Mouse (Mus musculus): ENCODE measurements around the gene Dlk2.

DNA sequence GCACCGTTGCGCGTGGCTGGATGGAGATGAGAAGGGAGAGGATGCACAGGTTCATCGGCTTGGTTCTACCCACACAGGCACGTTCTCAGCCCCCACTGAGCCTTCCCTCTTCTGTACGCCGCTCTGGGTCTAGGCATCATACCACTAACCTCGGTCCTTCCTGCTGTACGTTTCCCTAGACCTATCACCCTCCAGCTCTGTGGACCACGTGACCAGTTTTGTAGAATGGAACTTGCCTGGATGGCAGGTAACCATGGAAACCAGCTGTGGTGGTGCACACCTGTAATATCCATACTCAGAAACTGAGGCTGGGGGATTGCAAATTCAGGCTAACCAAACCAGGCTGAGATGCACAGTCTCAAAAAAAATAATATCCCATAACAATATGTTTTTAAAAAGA is 13.3 kb downstream of the Dlk2 start:
- TF ChIP-seq CTCF (IDR thresholded peaks at IDR 0.05; ENCODE audit: insufficient read depth, low read length) (no peak), POLR2A (IDR thresholded peaks at IDR 0.05; ENCODE audit: borderline replicate concordance, extremely low read depth, low read depth, low read length) (no peak)
